Comparison of ENCODE assay signal across 9 mouse cellular contexts in the genomic region with DNA sequence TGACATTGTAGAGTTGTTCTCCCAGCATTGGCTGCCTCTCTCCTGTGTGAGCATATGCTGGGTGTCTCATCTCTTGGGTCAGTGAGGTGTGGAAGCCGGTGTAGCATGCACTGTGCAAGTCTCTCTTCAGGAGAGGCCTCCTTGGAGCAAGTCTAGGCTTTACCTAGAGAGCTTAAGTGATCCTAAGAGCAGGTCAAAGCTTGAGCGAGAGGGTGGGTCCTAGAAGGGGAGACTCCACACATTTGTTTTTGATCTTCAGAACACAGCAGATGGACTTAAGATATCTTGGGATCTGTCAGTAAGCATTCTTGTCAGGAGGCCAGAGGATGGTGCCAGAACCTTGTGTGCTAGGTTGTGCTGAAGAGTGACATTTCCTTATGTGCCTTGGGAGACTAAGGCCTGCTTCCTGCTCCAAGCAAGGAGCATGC.
DNase-seq lines count a peak whose midpoint lies in the region.
"Had no signal": no experiment of that assay in that cellular context is flagged by ENCODE, and none has a peak within 500 bp of the region (broad histone marks: within the 10 kb centered on the region; RNA-seq: fewer than 3 reads in every experiment).

No protein-coding gene starts in this region.

- peak; percentile 97 for DNase-seq in heart, adult 11 months
- DNase-seq in heart, postnatal 14 days: no peak
- DNase-seq in NIH3T3 (ENCODE audit: low read depth): peak; percentile 68
- peak; percentile 77 to 80 for DNase-seq in cerebellum, postnatal 14 days
- DNase-seq in kidney, postnatal 25 days: peak; percentile 57 to 77
- no peak for DNase-seq in B cell, adult 2 months
- DNase-seq in frontal cortex, postnatal 25 days (ENCODE audit: low spot score in 2 of 2): no peak
- no peak for DNase-seq in urinary bladder, postnatal 4 days (ENCODE audit: low spot score in 2 of 2)
- DNase-seq: adrenal gland, postnatal 25 days had no signal

- intact Hi-C loops in heart, postnatal 14 days (cut with DNase I): no loop called here

Comparison
In these comparisons a context has a peak if more than half of its experiments do, and no peak if none do; other contexts are left out.
1. DNase-seq: peak in heart, adult 11 months (single experiment), NIH3T3 (single experiment), cerebellum, postnatal 14 days (2 of 2) and kidney, postnatal 25 days (2 of 2); none in heart, postnatal 14 days (0 of 2), B cell, adult 2 months (0 of 2), frontal cortex, postnatal 25 days (0 of 2) and urinary bladder, postnatal 4 days (0 of 2).